Mouse (Mus musculus) layer of hippocampus, adult 18-20 months (tissue): ENCODE results near the gene Mt3. TPM values are rescaled to one million over a fixed set of nuclear protein-coding genes. Genes with fewer than 3 reads are reported as not detected.
"Not testable (repeated sequence)": the region's sequence is repeated elsewhere in the genome, so short reads cannot be mapped to it uniquely, and the experiment has no call there.

Experiments used
- DNase-seq, 2 experiments: peaks; one replicate each; pipeline ENCODE4 v3.0.0; 2022; ENCODE audit warnings: low spot score in 2 of 2
- total RNA-seq, 2 experiments: library from RNA; stranded (reverse); gene quantifications; 2 replicates each; pipeline ENCODE4 v1.2.3; 2021

Gene Mt3
- total RNA-seq, 2 experiments from 2014 or later, result 1,203 to 1,275 TPM

DNA sequence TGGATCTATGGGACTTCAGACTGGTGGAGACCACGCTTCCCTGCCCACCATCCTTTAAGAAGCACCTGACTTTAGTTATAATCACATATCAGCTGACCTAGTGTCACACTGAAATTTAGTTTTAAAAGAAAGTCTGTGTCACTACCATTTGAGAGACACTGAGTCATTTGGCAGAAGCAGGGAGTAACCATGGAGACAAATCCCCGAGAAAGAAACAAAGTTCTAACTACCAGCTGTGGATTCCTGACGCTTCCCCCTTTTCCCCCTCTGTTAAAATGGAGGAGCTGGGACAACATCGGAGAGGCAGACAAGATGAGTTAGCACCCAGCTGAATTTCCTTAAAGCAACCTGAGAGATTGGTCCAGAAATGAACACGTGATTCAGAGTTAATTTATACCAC lies 4.2 kb upstream of the Mt3 start:
- DNase-seq, result peak in 1 of 2 experiments; percentile 66

DNA sequence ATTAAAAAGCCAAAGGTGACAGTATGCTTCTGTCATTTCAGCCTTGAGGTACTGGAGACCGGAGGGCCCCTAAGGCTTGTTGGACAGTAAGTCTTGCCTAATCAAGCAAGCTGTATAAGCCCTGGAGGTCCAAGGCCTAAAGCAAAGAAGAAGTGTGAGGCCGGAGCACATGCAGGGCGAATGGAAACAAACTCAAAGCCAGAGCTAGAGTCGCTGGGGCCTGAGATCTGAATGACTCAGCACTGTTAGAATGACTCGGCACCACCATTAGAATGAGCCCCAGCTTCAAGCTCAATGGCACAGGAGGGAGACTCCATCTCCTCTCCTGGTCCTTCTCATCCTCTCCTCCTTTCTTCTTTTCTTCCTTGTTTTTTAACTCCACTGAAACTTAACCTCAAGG lies 1.5 kb upstream of the Mt3 start:
- DNase-seq, result no peak

DNA sequence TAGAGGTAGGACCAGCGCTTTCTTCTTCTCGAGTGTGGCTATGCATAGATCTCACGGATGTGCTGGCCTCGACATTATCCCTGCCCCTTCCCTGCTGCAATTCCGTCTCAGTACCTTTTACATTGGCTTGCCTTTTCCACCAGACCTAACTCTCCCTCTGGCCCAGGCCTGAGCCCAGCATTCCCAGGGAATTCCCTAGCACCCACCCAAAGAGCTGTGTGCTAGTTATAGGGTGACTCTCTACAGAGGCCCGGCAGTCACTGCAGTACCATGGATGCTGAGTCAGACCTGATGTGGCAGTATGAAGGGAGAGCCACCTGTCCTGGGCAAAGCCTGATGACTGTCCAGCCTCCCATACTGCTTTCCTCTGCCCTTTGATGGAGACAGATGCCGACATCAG lies 1.0 kb downstream of the Mt3 start:
- peak in 1 of 2 experiments; percentile 51 for DNase-seq

- DNase-seq, result peak in 1 of 2 experiments; percentile 53
Observed at GRCm38 (mm10) chr8:94154537-94154936, 2.1 kb downstream of the Mt3 start.

DNA sequence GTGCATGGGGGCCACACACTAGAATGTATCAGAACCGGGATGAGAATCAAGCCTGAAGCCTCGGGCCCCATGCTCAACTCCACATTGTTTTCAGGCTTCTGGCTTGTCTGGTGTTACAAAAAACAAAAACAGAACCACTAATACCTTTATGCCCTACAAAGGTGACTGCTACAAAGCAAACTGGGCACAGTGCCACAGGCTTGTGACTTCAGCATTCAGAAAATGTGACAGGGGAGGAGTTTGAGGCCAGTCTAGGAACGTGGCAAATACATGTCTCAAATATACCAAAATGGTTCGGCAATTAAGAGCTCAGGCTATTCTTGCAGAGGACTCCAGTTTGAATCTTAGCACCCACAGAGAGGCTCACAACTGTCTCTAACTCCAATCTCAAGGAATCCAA lies 3.7 kb downstream of the Mt3 start:
- DNase-seq, result no peak

DNA sequence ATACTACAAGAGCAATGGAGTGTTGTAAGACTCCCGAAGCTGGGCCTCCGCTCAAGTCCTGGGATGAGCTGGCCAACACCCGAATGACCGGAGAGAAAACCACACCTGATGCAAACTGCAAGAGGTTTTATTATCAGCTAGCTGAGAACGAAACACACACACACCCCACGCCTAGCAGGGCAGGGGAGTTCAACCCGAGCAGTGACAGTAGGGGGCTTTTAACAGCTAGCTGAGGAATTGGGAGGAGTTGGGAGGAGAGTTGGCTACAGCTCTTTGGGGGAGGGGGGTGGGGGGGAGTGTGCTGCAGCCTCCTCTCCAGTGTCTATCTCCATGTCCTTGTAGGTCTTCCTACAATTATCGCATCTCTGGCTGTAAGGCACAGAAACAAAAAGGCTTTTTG lies 13.4 kb downstream of the Mt3 start:
- DNase-seq, result not testable (repeated sequence)

DNA sequence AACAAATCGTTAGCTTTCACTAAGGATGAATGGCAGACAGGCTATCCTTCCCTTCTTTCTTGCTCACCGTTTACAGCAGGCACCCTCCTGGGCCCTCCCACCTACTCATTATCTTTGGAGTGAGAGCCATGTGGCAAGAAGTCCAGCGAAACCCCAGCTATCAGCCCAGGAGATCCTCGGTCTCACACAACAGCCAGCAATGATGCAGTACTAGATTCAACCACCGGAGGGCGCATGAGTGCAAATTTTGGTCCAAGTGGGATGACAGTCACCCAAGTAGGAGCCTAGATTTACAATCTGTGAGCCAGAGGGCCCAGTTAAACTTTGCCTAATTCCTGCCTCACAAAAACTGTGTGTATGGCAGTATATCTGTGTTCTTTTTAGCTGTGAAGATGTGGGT lies 14.8 kb downstream of the Mt3 start:
- DNase-seq, result peak; percentile 89 to 98

DNA sequence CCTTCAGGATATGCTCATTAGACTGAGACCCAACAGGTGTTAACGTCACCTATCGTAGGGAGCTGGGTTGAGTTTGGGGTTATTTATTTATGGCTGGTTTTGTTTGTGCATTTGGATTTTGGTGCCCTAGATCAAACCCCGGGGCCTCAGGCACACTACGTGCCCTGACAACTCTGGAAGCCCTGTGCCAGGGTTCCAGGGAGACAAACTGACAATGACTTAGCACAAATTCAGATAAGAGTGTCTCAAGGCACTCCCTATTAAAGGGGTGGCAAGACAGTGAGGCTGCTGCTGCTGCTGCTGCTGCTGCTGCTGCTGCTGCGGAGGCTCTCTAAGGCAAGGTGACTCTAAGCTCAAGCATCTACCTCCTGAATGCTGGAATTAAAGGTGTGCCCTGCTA lies 17.1 kb downstream of the Mt3 start:
- no peak for DNase-seq

DNA sequence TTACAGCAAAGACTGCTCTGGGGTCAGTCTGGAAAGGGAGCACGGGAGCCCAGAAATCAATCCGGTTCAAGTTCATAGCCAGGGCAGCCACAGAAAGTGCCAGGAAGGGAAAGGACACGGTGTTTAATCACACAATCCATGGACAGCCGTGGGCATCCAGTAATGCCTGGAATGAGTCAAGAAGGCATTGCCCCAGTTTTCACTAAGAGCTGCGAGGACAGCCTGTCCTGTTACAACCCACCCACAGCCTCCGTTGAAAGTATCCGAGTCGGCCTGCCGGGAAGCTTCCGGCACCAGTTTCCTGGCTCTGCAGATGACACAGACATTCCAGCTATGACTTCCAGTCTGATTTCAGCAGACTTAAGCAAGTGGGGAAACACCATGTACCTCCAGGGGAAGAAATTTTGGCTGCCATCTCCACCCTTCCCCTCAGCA lies 18.9 kb downstream of the Mt3 start:
- peak in 1 of 2 experiments; percentile 60 for DNase-seq

DNA sequence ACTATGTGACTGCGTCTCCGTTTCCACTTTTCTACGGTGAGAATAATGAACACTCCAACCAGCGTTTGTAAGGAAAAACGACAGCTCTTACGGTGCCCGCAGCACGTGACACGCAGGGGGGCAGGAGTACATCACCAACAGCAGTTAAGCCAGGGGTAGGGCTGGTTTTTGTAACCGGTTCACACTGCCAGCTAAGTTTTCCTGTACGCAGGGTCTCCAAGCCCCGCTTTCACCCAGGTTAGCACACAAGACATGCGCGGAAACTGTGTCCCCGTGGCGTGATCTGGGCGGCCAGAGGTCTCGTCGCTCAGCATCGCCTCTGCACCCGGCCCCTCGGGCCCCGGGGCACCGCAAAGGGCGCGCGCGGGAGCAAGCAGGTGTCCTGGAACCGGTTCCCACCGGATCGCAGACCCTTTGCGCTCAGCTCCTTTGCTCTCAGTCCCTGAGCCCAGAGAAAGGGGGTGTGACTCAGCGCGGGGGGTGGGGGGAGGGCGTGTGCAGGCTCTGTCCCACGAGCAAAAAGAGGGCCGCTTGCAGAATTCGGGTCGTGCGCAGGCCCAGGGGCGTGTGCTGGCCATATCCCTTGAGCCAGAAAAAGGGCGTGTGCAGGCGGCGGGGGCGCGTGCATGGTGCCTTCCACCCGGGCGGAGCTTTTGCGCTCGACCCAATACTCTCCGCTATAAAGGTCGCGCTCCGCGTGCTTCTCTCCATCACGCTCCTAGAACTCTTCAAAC lies 19.8 kb downstream of the Mt3 start, which contains the start of gene Mt2:
Gene Mt2, plus strand, starts transcription at position 590 of the 734 bp plus-strand sequence.
- peak in 1 of 2 experiments; percentile 74 for DNase-seq

- no peak for DNase-seq
Observed at GRCm38 (mm10) chr8:94172809-94173732, 20.7 kb downstream of the Mt3 start.

GRCm38 (mm10) chr8:94173848-94174403 lies 21.5 kb downstream of the Mt3 start:
- DNase-seq, result no peak

DNA sequence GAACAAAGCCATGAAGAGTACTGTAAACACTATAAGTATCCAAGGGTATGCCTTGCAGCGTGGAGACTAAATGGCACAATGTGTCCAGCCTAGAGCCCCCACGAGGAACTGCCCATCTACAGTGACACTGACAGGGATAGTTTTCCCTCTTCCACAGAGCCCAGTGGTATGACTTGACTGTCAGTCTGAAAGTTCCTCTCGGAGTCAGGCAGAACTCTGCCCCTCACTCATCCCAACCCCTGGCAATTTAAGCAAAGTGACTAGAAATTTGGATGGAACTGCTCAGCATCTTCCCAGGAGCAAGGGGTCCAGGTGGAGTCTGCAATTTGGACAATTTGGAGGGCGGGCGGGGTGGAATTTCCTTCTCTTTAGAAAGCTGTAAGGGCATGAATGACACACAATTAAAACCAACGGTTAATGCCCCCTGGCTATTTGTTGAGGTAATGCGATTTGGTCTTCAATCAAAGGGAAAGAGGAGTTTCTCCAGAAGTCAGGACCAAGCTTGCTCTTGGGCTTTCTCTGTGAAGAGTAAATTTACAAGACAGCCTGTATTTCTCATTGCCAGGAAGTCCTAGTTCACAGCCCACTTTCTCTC lies 22.3 kb downstream of the Mt3 start:
- DNase-seq, result no peak

DNA sequence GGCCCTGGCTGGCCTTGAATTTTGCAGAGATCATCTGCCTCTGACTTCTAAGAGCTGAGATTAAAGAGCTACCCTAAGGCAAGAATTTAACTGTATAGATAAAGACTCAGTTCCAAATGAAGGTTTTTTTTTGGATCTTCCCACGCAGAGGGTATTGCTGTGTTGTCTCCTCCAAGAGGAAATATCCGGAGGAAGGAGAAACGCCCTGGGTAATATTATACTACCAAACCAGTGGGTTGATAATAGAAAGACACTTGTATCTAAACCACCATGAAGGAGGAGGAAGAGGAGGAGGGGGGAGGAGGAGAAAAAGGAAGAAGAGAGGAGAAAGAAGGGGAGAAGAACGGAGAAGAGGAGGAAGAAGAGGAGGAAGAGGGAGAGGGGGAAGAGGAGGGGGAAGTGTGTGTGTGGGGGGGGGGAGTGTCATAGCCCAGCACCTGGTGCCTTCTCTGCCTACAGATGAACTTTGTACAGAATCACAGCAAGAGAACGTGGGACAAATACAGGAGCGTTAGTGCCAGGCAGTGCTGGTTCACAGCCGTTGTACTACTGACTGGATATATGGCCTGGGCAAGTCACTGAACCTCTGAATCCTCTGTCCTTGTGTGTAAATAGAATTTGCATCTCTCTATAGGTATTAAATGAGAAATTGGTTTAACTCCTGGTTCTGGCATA lies 25.4 kb downstream of the Mt3 start:
- DNase-seq, result no peak

DNA sequence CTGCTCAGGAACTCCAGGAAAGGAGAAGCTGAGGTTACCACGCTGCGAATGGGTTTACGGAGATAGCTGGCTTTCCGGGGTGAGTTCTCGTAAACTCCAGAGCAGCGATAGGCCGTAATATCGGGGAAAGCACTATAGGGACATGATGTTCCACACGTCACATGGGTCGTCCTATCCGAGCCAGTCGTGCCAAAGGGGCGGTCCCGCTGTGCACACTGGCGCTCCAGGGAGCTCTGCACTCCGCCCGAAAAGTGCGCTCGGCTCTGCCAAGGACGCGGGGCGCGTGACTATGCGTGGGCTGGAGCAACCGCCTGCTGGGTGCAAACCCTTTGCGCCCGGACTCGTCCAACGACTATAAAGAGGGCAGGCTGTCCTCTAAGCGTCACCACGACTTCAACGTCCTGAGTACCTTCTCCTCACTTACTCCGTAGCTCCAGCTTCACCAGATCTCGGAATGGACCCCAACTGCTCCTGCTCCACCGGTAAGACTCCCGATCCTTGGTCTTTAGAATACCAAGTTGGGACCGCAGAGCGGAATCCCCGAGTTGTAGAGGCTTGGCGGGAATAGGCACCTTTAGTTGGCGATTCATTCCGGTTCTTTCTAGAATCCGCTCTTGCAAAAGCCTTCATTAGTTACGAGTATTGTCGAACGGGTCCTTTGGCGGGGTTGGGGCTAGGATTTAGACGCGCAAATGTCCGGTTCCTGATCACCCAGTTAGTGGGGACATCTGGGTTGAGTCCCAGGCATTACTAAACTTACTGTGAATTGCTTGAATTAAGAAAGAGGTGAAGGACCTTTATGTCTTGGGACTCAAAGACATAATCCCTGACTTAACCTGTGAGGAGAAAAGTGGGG lies 26.7 kb downstream of the Mt3 start, which contains the start of gene Mt1:
Gene Mt1, plus strand, starts transcription at position 226 of the 856 bp plus-strand sequence.
- peak; percentile 82 to 93 for DNase-seq

- no peak for DNase-seq
Observed at GRCm38 (mm10) chr8:94179713-94180560, 27.5 kb downstream of the Mt3 start.

GRCm38 (mm10) chr8:94180561-94180908 lies 28.1 kb downstream of the Mt3 start:
- no peak for DNase-seq

GRCm38 (mm10) chr8:94182055-94182929 lies 29.9 kb downstream of the Mt3 start:
- no peak for DNase-seq
